Mouse (Mus musculus): ENCODE results near the gene Rsrc1. TPM values are rescaled to one million over a fixed set of nuclear protein-coding genes. Genes with fewer than 3 reads are reported as not detected.

The Rsrc1 gene
- polyA plus RNA-seq, 1 experiment from 2014 or later: 25.7 TPM

DNA sequence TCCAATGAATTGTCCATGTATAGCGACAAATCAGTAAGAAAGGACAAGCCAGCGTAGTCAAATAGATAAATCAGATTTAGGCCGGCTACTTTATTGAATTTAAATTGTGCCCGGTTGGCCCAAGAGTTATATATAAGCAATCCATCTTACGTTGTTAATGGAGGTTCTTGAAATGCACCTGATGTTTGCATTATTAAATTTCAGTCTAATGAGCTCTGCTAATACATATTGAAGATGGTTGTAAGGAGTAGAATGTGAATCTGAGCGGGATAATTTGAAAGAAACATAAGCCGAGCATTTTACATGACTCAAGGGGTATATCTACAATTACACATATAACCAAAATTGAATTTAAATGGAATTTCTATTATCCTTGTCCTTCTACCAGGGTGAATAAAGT is 307.5 kb downstream of the Rsrc1 start:
- Histone ChIP-seq H3K9me3 (replicated peaks; ENCODE audit: control insufficient read depth, low read length) (no peaks in the 10 kb centered on the region), H3K27ac (ENCODE audit: low read length) (no peak overlapping the region), H3K4me3 (replicated peaks; ENCODE audit: low read length) (no peak overlapping the region), H3K4me2 (ENCODE audit: low read depth, low read length) (no peak overlapping the region), H3K9ac (ENCODE audit: low read length) (no peak overlapping the region), H3K36me3 (ENCODE audit: control insufficient read depth, insufficient read depth, low read length) (no peaks in the 10 kb centered on the region), H3K4me1 (ENCODE audit: control insufficient read depth, insufficient read depth, low read length) (no peaks in the 10 kb centered on the region), H3K27me3 (ENCODE audit: control insufficient read depth, insufficient read depth, low read length) (no peaks in the 10 kb centered on the region)
- WGBS: 87% methylated on average over 7 of the region's 7 CpGs
- no peak for ATAC-seq (ENCODE audit: insufficient read depth, low FRiP score)

DNA sequence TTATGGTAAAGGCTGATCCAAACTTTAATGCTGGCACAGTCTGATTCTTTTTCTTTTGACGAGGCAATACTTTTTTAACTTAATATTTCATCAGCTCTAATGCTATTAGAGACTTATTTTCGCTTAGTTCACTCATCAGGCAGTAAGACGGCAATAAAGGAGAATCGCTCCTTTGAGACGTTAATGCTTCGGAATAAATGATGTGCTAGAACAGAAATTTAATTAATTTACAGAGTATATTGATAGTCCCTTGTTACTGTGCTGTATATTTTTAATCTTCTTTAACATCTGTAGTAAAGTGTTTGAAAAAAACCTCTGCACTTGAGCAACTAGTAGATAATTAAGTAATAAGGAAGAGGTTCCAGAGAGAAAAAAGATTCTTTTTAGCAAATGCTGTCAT is 308.3 kb downstream of the Rsrc1 start:
- Histone ChIP-seq H3K36me3 (ENCODE audit: control insufficient read depth, insufficient read depth, low read length) (no peaks in the 10 kb centered on the region), H3K27me3 (ENCODE audit: control insufficient read depth, insufficient read depth, low read length) (no peaks in the 10 kb centered on the region), H3K27ac (ENCODE audit: low read length) (no peak overlapping the region), H3K4me2 (ENCODE audit: low read depth, low read length) (no peak overlapping the region), H3K9me3 (replicated peaks; ENCODE audit: control insufficient read depth, low read length) (no peaks in the 10 kb centered on the region), H3K9ac (ENCODE audit: low read length) (no peak overlapping the region), H3K4me3 (replicated peaks; ENCODE audit: low read length) (no peak overlapping the region), H3K4me1 (ENCODE audit: control insufficient read depth, insufficient read depth, low read length) (no peaks in the 10 kb centered on the region)
- no peak for ATAC-seq (ENCODE audit: insufficient read depth, low FRiP score)
- WGBS: 81% methylated on average over 6 of the region's 6 CpGs

DNA sequence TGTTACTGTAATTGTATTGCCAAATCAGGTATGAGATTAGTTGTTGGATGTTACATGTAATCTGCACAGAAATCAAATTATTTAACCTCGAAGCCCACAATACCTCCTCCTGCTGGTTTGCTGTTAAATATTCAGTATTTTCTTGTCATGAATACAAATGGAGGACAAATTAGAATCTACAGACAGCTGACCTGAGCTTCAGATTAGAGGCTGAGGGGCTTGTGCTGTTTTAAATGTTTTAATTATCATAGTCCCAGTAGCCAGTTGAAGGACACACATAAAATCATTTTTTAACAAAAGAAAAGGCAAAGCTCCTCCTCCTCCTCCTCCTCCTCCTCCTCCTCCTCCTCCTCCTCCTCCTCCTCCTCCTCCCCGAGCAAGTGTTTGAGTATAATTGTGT is 327.5 kb downstream of the Rsrc1 start:
- Histone ChIP-seq H3K4me1 (ENCODE audit: control insufficient read depth, insufficient read depth, low read length) (no peaks in the 10 kb centered on the region), H3K4me2 (ENCODE audit: low read depth, low read length) (no peak overlapping the region), H3K9me3 (replicated peaks; ENCODE audit: control insufficient read depth, low read length) (no peaks in the 10 kb centered on the region), H3K27me3 (ENCODE audit: control insufficient read depth, insufficient read depth, low read length) (no peaks in the 10 kb centered on the region), H3K27ac (ENCODE audit: low read length) (no peak overlapping the region), H3K36me3 (ENCODE audit: control insufficient read depth, insufficient read depth, low read length) (no peaks in the 10 kb centered on the region), H3K4me3 (replicated peaks; ENCODE audit: low read length) (no peak overlapping the region), H3K9ac (ENCODE audit: low read length) (no peak overlapping the region)
- no peak for ATAC-seq (ENCODE audit: insufficient read depth, low FRiP score)
- WGBS: 40% methylated on average over 2 of the region's 2 CpGs

DNA sequence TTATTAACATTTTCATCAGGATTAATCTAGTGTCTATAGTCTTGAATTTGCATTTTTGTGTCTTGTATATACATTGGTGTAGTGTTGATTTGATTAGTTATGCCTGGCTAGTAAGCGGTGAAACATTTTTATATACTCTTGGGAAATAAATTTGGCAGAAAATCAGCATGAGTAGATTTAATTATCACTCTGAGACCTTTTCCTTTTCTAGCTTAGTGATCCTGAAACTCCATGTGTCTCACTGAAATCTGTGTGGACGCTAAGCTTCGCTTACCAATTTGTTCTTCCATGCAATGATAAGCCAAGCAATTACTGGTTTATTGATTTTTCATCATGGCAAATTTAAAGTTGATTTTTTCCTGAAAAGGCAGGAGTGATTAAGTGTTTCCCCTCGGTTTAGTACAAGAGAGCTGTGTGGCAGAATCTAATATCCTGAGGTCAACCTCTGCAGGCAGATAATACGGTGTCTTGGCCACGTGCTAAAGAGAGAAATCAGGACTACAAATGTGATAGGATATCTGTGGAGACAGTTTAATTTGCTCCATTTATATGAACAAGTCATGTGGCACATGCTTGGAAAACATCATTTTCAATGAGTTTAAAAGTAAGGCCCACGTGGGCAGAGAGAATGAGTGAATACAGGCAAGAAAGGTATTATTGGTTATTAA is 328.6 kb downstream of the Rsrc1 start:
- WGBS: 58% methylated on average over 7 of the region's 7 CpGs
- H3K4me2 ChIP-seq (ENCODE audit: low read depth, low read length): no peak overlapping the region
- no peaks in the 10 kb centered on the region for H3K9me3 ChIP-seq (replicated peaks; ENCODE audit: control insufficient read depth, low read length)
- no peaks in the 10 kb centered on the region for H3K4me1 ChIP-seq (ENCODE audit: control insufficient read depth, insufficient read depth, low read length)
- no peaks in the 10 kb centered on the region for H3K36me3 ChIP-seq (ENCODE audit: control insufficient read depth, insufficient read depth, low read length)
- H3K4me3 ChIP-seq (replicated peaks; ENCODE audit: low read length): no peak overlapping the region
- H3K27ac ChIP-seq (ENCODE audit: low read length): no peak overlapping the region
- no peak for ATAC-seq (ENCODE audit: insufficient read depth, low FRiP score)
- no peak overlapping the region for H3K9ac ChIP-seq (ENCODE audit: low read length)
- H3K27me3 ChIP-seq (ENCODE audit: control insufficient read depth, insufficient read depth, low read length): no peaks in the 10 kb centered on the region

DNA sequence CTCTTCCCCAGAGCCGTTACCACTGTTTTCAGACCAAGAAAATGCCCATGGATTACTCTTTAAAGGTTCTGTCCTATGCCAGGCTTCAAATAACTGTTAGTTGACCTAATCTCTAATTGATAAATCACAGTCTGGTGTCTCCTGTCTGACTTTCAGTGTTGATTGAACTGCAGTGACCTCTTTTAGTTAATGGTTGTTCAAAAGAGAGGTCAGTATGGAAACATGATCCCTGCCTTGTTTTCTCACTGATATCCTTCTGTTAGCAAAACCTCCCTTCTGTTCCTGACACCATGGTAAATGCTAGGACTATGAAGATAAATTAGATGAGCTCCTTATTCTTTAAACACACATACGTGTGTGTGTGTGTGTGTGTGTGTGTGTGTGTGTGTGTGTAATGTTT is 330.2 kb downstream of the Rsrc1 start:
- Histone ChIP-seq H3K4me1 (ENCODE audit: control insufficient read depth, insufficient read depth, low read length) (no peaks in the 10 kb centered on the region), H3K4me3 (replicated peaks; ENCODE audit: low read length) (no peak overlapping the region), H3K27me3 (ENCODE audit: control insufficient read depth, insufficient read depth, low read length) (no peaks in the 10 kb centered on the region), H3K9ac (ENCODE audit: low read length) (no peak overlapping the region), H3K36me3 (ENCODE audit: control insufficient read depth, insufficient read depth, low read length) (no peaks in the 10 kb centered on the region), H3K4me2 (ENCODE audit: low read depth, low read length) (no peak overlapping the region), H3K27ac (ENCODE audit: low read length) (no peak overlapping the region), H3K9me3 (replicated peaks; ENCODE audit: control insufficient read depth, low read length) (no peaks in the 10 kb centered on the region)
- ATAC-seq (ENCODE audit: insufficient read depth, low FRiP score): no peak
- 26% methylated on average over 2 of the region's 2 CpGs for WGBS

DNA sequence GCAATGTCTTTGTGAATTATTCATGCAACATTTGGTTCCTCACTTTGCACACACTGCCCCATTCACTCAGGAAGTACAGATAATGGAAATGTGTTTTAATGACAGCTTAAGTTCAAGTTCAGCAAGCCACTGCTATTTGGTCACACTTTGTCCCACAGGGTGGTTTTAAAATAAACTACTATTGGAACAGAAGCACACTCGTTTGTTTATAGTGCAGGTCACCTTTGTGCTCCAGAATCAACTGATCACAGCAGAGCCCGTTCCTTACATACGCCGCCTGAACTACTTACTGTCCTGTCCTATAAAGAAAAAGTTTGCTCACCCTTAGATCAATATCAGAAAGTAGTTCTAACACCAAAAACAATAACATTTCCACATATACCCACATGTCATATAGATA is 341.2 kb downstream of the Rsrc1 start:
- Histone ChIP-seq H3K4me1 (ENCODE audit: control insufficient read depth, insufficient read depth, low read length) (no peaks in the 10 kb centered on the region), H3K4me2 (ENCODE audit: low read depth, low read length) (no peak overlapping the region), H3K27me3 (ENCODE audit: control insufficient read depth, insufficient read depth, low read length) (no peaks in the 10 kb centered on the region), H3K9me3 (replicated peaks; ENCODE audit: control insufficient read depth, low read length) (no peaks in the 10 kb centered on the region), H3K4me3 (replicated peaks; ENCODE audit: low read length) (no peak overlapping the region), H3K9ac (ENCODE audit: low read length) (no peak overlapping the region), H3K27ac (ENCODE audit: low read length) (no peak overlapping the region), H3K36me3 (ENCODE audit: control insufficient read depth, insufficient read depth, low read length) (no peaks in the 10 kb centered on the region)
- no peak for ATAC-seq (ENCODE audit: insufficient read depth, low FRiP score)
- 70% methylated on average over 4 of the region's 4 CpGs for WGBS

DNA sequence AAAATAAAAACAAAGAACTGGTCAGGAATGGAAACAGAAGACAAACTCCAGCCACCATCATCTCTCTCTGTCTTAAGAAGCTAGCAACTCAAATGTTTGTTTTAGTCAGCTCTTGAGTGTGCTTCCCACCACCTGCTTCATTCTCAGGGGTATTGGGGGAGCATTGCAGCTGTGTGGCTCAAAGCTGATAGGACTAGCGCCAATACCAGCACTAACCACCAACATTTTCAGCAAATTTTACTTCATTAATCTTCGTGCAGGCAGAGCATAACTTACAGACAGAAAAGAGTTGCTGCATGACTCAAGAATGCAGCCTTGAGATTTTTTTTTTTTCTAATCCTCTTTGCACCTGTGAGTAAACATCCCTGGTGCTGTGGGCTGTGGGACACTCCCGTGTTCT is 358.4 kb downstream of the Rsrc1 start:
- Histone ChIP-seq H3K27ac (ENCODE audit: low read length) (no peak overlapping the region), H3K4me3 (replicated peaks; ENCODE audit: low read length) (no peak overlapping the region), H3K9ac (ENCODE audit: low read length) (no peak overlapping the region), H3K36me3 (ENCODE audit: control insufficient read depth, insufficient read depth, low read length) (no peaks in the 10 kb centered on the region), H3K27me3 (ENCODE audit: control insufficient read depth, insufficient read depth, low read length) (no peaks in the 10 kb centered on the region), H3K9me3 (replicated peaks; ENCODE audit: control insufficient read depth, low read length) (no peaks in the 10 kb centered on the region), H3K4me2 (ENCODE audit: low read depth, low read length) (no peak overlapping the region), H3K4me1 (ENCODE audit: control insufficient read depth, insufficient read depth, low read length) (no peaks in the 10 kb centered on the region)
- ATAC-seq (ENCODE audit: insufficient read depth, low FRiP score): no peak
- WGBS: 43% methylated on average over 3 of the region's 3 CpGs

DNA sequence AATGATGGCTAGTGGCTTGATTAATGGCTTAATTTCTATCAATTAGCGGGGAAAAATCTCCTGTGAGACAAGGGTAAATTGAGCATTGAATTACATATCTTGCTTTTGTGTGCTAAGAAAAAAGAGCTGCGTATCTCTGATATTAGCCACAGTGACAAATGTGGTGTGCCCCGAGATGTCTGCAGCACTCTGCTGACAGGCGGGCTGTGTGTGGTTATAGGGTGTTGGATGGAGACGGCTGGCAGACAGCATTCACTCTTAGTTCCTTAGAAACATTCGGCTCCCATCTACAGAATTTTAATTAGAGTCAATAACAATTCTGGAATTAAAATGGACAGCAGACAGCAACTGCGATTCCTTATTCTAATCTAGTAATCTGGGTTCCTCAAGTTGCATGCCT is 359.7 kb downstream of the Rsrc1 start:
- Histone ChIP-seq H3K4me3 (replicated peaks; ENCODE audit: low read length) (no peak overlapping the region), H3K27ac (ENCODE audit: low read length) (no peak overlapping the region), H3K36me3 (ENCODE audit: control insufficient read depth, insufficient read depth, low read length) (no peaks in the 10 kb centered on the region), H3K4me1 (ENCODE audit: control insufficient read depth, insufficient read depth, low read length) (no peaks in the 10 kb centered on the region), H3K27me3 (ENCODE audit: control insufficient read depth, insufficient read depth, low read length) (no peaks in the 10 kb centered on the region), H3K9ac (ENCODE audit: low read length) (no peak overlapping the region), H3K9me3 (replicated peaks; ENCODE audit: control insufficient read depth, low read length) (no peaks in the 10 kb centered on the region), H3K4me2 (ENCODE audit: low read depth, low read length) (no peak overlapping the region)
- ATAC-seq (ENCODE audit: insufficient read depth, low FRiP score): no peak
- 69% methylated on average over 7 of the region's 7 CpGs for WGBS

DNA sequence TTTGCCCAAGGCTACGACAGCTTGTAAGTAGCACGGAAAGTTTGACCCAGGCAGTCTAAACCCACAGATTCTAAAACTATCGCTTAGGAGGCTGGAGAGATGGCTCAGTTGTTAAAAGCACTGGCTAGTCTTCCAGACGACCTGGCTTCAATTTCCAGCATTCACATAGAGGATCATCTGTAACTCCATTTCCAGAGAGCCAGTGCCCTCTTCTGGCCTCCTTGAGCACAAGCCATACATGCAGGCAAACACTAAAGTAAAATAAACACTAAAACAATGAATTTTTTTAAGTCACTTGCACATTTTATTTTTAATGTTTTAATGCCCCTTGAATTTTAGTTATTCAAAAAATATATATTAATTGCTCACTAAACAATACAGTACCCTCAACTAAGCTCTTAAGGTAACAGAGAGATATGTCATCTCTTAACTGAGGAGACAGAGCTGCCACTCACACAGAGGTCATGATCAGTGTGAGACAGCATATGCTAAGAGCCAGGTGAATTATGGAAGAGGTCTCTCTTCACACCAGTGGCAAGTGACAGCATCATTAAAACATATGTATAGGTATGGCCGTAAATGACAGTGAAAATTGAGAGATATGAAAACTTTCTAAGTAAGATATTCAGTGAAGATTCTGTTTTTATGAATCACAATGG is 361.9 kb downstream of the Rsrc1 start:
- Histone ChIP-seq H3K27ac (ENCODE audit: low read length) (no peak overlapping the region), H3K4me1 (ENCODE audit: control insufficient read depth, insufficient read depth, low read length) (no peaks in the 10 kb centered on the region), H3K4me3 (replicated peaks; ENCODE audit: low read length) (no peak overlapping the region), H3K9me3 (replicated peaks; ENCODE audit: control insufficient read depth, low read length) (no peaks in the 10 kb centered on the region), H3K36me3 (ENCODE audit: control insufficient read depth, insufficient read depth, low read length) (no peaks in the 10 kb centered on the region), H3K27me3 (ENCODE audit: control insufficient read depth, insufficient read depth, low read length) (no peaks in the 10 kb centered on the region), H3K4me2 (ENCODE audit: low read depth, low read length) (no peak overlapping the region), H3K9ac (ENCODE audit: low read length) (no peak overlapping the region)
- 60% methylated on average over 5 of the region's 5 CpGs for WGBS
- ATAC-seq (ENCODE audit: insufficient read depth, low FRiP score): no peak
